Mouse (Mus musculus) E14TG2a.4 (cell line): ENCODE results near the gene Adora2b.

Source experiments
- CTCF ChIP-seq: conservative IDR thresholded peaks from 2 replicates; pipeline ENCODE4 v1.5.1; 2014; ENCODE audit warnings: low read length
- POU5F1 ChIP-seq: IDR thresholded peaks from 2 replicates; pipeline ENCODE4 v1.6.1; 2014; ENCODE audit warnings: low read length, borderline replicate concordance

- TF ChIP-seq CTCF, result no peak
- no peak for TF ChIP-seq POU5F1
These were observed 38.9 kb downstream of the Adora2b start for GRCm38 (mm10) chr11:62287700-62288099.
